Mouse (Mus musculus) retina, adult 2 months (tissue): Measurements from ENCODE around the gene Cass4.
A peak's percentile ranks its signal among the peaks of the same experiment; 100 is the strongest.

ENCODE experiments used
- DNase-seq: peaks from one replicate; pipeline ENCODE4 v3.0.0-alpha.2; 2012; ENCODE audit warnings: low read depth, low spot score

The Cass4 gene

GRCm38 (mm10) chr2:172439843-172440639 is 46.4 kb downstream of the Cass4 start, which contains the start of gene Rtf2:
Gene Rtf2, plus strand, starts transcription at chr2:172440556.
- DNase-seq = peak; percentile 99

GRCm38 (mm10) chr2:172440640-172441005 is 47.0 kb downstream of the Cass4 start:
- DNase-seq = no peak

- no peak for DNase-seq
Measured at GRCm38 (mm10) chr2:172441176-172441575, 47.6 kb downstream of the Cass4 start.

GRCm38 (mm10) chr2:172445617-172446016 is 52.0 kb downstream of the Cass4 start:
- no peak for DNase-seq

- DNase-seq = no peak
Measured at GRCm38 (mm10) chr2:172447317-172447716, 53.7 kb downstream of the Cass4 start.

- DNase-seq = no peak
Measured at GRCm38 (mm10) chr2:172448329-172448728, 54.7 kb downstream of the Cass4 start.

GRCm38 (mm10) chr2:172450640-172451039 is 57.0 kb downstream of the Cass4 start:
- DNase-seq = no peak

GRCm38 (mm10) chr2:172452031-172452430 is 58.4 kb downstream of the Cass4 start:
- DNase-seq = no peak

- DNase-seq = no peak
Measured at GRCm38 (mm10) chr2:172452458-172452857, 58.9 kb downstream of the Cass4 start.

- no peak for DNase-seq
Measured at GRCm38 (mm10) chr2:172458496-172458895, 64.9 kb downstream of the Cass4 start, which contains the start of gene Gcnt7. Gene Gcnt7, minus strand, starts transcription at chr2:172458596.

- no peak for DNase-seq
Measured at GRCm38 (mm10) chr2:172460647-172461046, 67.1 kb downstream of the Cass4 start.

- no peak for DNase-seq
Measured at GRCm38 (mm10) chr2:172462813-172463212, 69.2 kb downstream of the Cass4 start.

GRCm38 (mm10) chr2:172466427-172467132 is 73.0 kb downstream of the Cass4 start:
- DNase-seq = no peak

- no peak for DNase-seq
Measured at GRCm38 (mm10) chr2:172467206-172467605, 73.6 kb downstream of the Cass4 start.

GRCm38 (mm10) chr2:172468346-172468819 is 74.8 kb downstream of the Cass4 start:
- DNase-seq = no peak

GRCm38 (mm10) chr2:172472318-172472717 is 78.7 kb downstream of the Cass4 start, which contains the start of gene Fam209:
Gene Fam209, plus strand, starts transcription at chr2:172472520.
- no peak for DNase-seq

- DNase-seq = no peak
Measured at GRCm38 (mm10) chr2:172473591-172473990, 80.0 kb downstream of the Cass4 start.

- no peak for DNase-seq
Measured at GRCm38 (mm10) chr2:172474970-172475369, 81.4 kb downstream of the Cass4 start.

- DNase-seq = no peak
Measured at GRCm38 (mm10) chr2:172476707-172477260, 83.2 kb downstream of the Cass4 start.

GRCm38 (mm10) chr2:172477350-172477749 is 83.8 kb downstream of the Cass4 start:
- no peak for DNase-seq

- peak; percentile 29 for DNase-seq
Measured at GRCm38 (mm10) chr2:172477860-172478259, 84.3 kb downstream of the Cass4 start.

- no peak for DNase-seq
Measured at GRCm38 (mm10) chr2:172480296-172480695, 86.7 kb downstream of the Cass4 start.
